Mouse (Mus musculus): ENCODE data around the gene Igf1r.

DNA sequence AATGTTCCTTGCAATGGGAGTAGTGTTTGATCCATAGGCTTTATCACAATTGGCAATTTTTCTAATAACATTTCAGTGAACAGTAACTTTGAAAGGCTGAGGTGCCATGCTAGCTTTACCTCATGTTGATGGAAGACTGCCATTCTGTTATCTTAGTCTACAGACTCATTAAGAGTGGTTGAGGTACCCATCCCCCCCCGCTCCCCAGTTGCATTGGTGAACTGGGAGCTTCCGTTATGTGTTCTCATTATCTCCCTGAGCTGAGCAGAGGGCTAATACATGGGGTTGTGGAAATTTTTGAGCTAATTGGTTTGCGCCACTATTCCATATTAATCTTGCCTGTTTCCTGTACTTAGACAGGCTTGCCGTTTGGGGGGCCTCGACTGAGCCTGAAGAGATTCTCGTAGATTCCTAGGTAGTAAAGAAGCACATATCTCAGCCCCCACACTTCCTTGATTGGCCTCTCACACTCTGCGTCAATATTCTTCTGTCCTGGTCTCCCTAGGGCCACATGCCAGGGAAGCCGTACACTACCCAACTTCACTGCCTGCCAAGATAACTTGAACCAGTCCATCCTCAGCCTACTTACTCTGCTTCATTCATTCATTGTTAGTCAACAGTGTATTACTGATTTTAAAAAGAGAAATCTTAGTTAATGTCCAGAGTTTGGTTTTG lies 139.8 kb downstream of the Igf1r start:
- TF ChIP-seq CTCF (IDR thresholded peaks at IDR 0.05; ENCODE audit: low read depth) (no peak), EP300 (optimal IDR thresholded peaks at IDR 0.05) (no peak)
